Mouse (Mus musculus): Measurements from ENCODE around the gene Flot1.
A peak's percentile ranks its signal among the peaks of the same experiment; 100 is the strongest.

Flot1 gene

GRCm38 (mm10) chr17:35822964-35823937 is at the start of gene Flot1:
Gene Flot1 (plus strand): TSS chr17:35823230.
- DNase-seq (ENCODE audit: inconsistent ontology term), result peak; percentile 95

GRCm38 (mm10) chr17:35776811-35777609 is 46.0 kb upstream of the Flot1 start:
- peak; percentile 95 for DNase-seq (ENCODE audit: inconsistent ontology term)

GRCm38 (mm10) chr17:35778965-35779364 is 44.1 kb upstream of the Flot1 start:
- DNase-seq (ENCODE audit: inconsistent ontology term), result no peak

- peak; percentile 59 for DNase-seq (ENCODE audit: inconsistent ontology term)
These were observed 43.4 kb upstream of the Flot1 start for GRCm38 (mm10) chr17:35779466-35780205.

GRCm38 (mm10) chr17:35780362-35780761 is 42.7 kb upstream of the Flot1 start:
- no peak for DNase-seq (ENCODE audit: inconsistent ontology term)

- DNase-seq (ENCODE audit: inconsistent ontology term), result no peak
These were observed 40.6 kb upstream of the Flot1 start for GRCm38 (mm10) chr17:35782398-35782797.

- no peak for DNase-seq (ENCODE audit: inconsistent ontology term)
These were observed 40.1 kb upstream of the Flot1 start for GRCm38 (mm10) chr17:35782924-35783323.

GRCm38 (mm10) chr17:35783944-35784343 is 39.1 kb upstream of the Flot1 start:
- DNase-seq (ENCODE audit: inconsistent ontology term), result peak; percentile 82

GRCm38 (mm10) chr17:35785140-35785539 is 37.9 kb upstream of the Flot1 start:
- no peak for DNase-seq (ENCODE audit: inconsistent ontology term)

- DNase-seq (ENCODE audit: inconsistent ontology term), result no peak
These were observed 35.5 kb upstream of the Flot1 start for GRCm38 (mm10) chr17:35787493-35787892.

- no peak for DNase-seq (ENCODE audit: inconsistent ontology term)
These were observed 35.0 kb upstream of the Flot1 start for GRCm38 (mm10) chr17:35788025-35788424.

GRCm38 (mm10) chr17:35790933-35791332 is 32.1 kb upstream of the Flot1 start:
- no peak for DNase-seq (ENCODE audit: inconsistent ontology term)

- no peak for DNase-seq (ENCODE audit: inconsistent ontology term)
These were observed 30.2 kb upstream of the Flot1 start for GRCm38 (mm10) chr17:35792837-35793236.

- DNase-seq (ENCODE audit: inconsistent ontology term), result no peak
These were observed 27.9 kb upstream of the Flot1 start for GRCm38 (mm10) chr17:35795099-35795498.

- peak; percentile 88 for DNase-seq (ENCODE audit: inconsistent ontology term)
These were observed 27.4 kb upstream of the Flot1 start for GRCm38 (mm10) chr17:35795656-35796055.

GRCm38 (mm10) chr17:35796835-35797234 is 26.2 kb upstream of the Flot1 start:
- DNase-seq (ENCODE audit: inconsistent ontology term), result no peak

- no peak for DNase-seq (ENCODE audit: inconsistent ontology term)
These were observed 22.1 kb upstream of the Flot1 start for GRCm38 (mm10) chr17:35800905-35801304.

- DNase-seq (ENCODE audit: inconsistent ontology term), result no peak
These were observed 20.0 kb upstream of the Flot1 start for GRCm38 (mm10) chr17:35803020-35803419.

- no peak for DNase-seq (ENCODE audit: inconsistent ontology term)
These were observed 19.1 kb upstream of the Flot1 start for GRCm38 (mm10) chr17:35803858-35804399.

- DNase-seq (ENCODE audit: inconsistent ontology term), result peak; percentile 87
These were observed 15.0 kb upstream of the Flot1 start for GRCm38 (mm10) chr17:35808073-35808472.

GRCm38 (mm10) chr17:35809395-35809794 is 13.6 kb upstream of the Flot1 start:
- DNase-seq (ENCODE audit: inconsistent ontology term), result no peak
